Mouse (Mus musculus) G1E (cell line): ENCODE results near the gene Incenp. TPM values are rescaled to one million over a fixed set of nuclear protein-coding genes. Genes with fewer than 3 reads are reported as not detected.

ENCODE experiments used
- ATAC-seq: 2 replicates; pipeline ENCODE4 v1.8.0; 2016; ENCODE audit warnings: mild to moderate bottlenecking; ENCODE audit not compliant: insufficient number of reproducible peaks, poor library complexity, low FRiP score, severe bottlenecking; ENCODE audit errors: extremely low read depth
- DNase-seq: peaks from one replicate; pipeline ENCODE4 v3.0.0; 2012; ENCODE audit warnings: low spot score
- H3K27me3 ChIP-seq: 2 replicates; pipeline ENCODE4 v1.6.1; 2012; ENCODE audit warnings: mild to moderate bottlenecking, low read length, inconsistent platforms; ENCODE audit not compliant: insufficient read depth
- H3K36me3 ChIP-seq: replicated peaks from 2 replicates; pipeline ENCODE3; 2012; ENCODE audit warnings: mild to moderate bottlenecking, inconsistent platforms
- H3K4me1 ChIP-seq: 2 replicates; pipeline ENCODE4 v1.6.1; 2012; ENCODE audit warnings: low read depth, low read length, inconsistent platforms, mixed read lengths; ENCODE audit not compliant: insufficient read depth
- H3K4me3 ChIP-seq: 2 replicates; pipeline ENCODE4 v1.5.1; 2012; ENCODE audit warnings: low read depth, mild to moderate bottlenecking, inconsistent platforms, low read length, moderate library complexity, mixed read lengths
- H3K9me3 ChIP-seq: replicated peaks from 2 replicates; pipeline ENCODE4 v1.6.1; 2012; ENCODE audit warnings: inconsistent platforms
- CTCF ChIP-seq: IDR thresholded peaks from 2 replicates; pipeline ENCODE4 v1.5.1; 2012; ENCODE audit warnings: low read depth, low read length, inconsistent platforms, mixed read lengths
- GATA1 ChIP-seq: IDR thresholded peaks from 2 replicates; pipeline ENCODE4 v1.6.1; 2012; ENCODE audit warnings: borderline replicate concordance, low read length, inconsistent platforms, mixed read lengths
- GATA2 ChIP-seq: IDR thresholded peaks from 2 replicates; pipeline ENCODE4 v1.6.1; 2012; ENCODE audit warnings: low read depth, low read length, inconsistent platforms, borderline replicate concordance
- POLR2AphosphoS5 ChIP-seq: IDR thresholded peaks from 2 replicates; pipeline ENCODE4 v1.6.1; 2012; ENCODE audit warnings: low read depth, low read length, inconsistent platforms; ENCODE audit not compliant: insufficient replicate concordance
- TAL1 ChIP-seq: conservative IDR thresholded peaks from 2 replicates; pipeline ENCODE4 v1.6.1; 2012; ENCODE audit warnings: low read depth, low read length, inconsistent platforms, mixed read lengths
- polyA plus RNA-seq: library from polyadenylated mRNA; stranded (reverse); fragments of >175 nt; gene quantifications from 2 replicates; pipeline ENCODE4 v1.2.3, GENCODE M21; 2012
- total RNA-seq, 2 experiments: library from RNA; stranded (forward) in 1 of 2; stranded (reverse) in 1 of 2; fragments of 200-1000 nt in 1 of 2; fragments of >200 nt in 1 of 2; fragmentation: Nextera tagmentation in 1 of 2; gene quantifications; 2 replicates each; pipeline ENCODE4 v1.2.3; 2014 to 2017

The Incenp gene
- total and polyA plus RNA-seq, 3 experiments = 83.8 to 221 (median 160) TPM

DNA sequence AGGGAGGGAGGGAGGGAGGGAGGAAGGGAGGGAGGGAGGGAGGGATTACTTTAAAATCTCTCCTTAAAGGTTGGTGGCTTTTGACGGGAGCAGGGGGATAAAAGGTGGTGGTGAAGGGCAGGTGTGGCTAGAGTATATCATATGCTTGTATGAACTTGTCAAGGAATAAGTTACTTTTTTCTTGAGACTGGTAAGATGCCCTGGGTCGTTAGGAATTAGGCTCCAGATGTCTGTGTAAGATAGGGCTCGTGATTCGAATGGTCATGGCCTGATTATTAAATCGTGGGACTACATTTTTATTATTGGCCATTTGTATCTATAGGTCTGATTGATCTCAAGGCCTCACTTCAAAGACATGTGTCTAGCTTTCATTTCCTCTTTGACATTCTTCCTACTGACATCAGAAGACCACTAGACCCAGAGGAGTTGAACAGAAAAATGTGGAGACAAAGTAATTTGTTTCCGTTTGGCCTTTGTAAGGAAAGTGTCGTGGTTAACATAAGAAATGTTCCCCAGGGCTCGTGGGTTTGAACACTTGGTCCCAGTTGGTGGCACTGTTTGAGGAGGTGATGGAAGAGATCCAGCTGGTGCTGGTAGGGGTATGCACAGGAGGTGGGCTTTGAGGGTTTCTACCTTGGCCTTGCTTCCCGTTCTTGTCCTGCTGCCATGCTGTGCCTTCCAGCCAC lies 19.0 kb upstream of the Incenp start:
- ATAC-seq (peak; percentile 30; the same call in 1 of the 2 replicates), DNase-seq (no peak)
- Histone ChIP-seq H3K4me3 (peak overlapping the region; percentile 46; the same call in 1 of the 2 replicates), H3K36me3 (no peaks in the 10 kb centered on the region), H3K4me1 (peaks cover 88% of the 10 kb centered on the region), H3K27me3 (no peaks in the 10 kb centered on the region), H3K9me3 (no peaks in the 10 kb centered on the region)
- no peak for TF ChIP-seq POLR2AphosphoS5
- TF ChIP-seq TAL1 = peak; percentile 70

- Histone ChIP-seq H3K36me3 (no peaks in the 10 kb centered on the region), H3K4me1 (peaks cover 83% of the 10 kb centered on the region), H3K9me3 (no peaks in the 10 kb centered on the region), H3K4me3 (no peak overlapping the region; the same call in 1 of the 2 replicates), H3K27me3 (no peaks in the 10 kb centered on the region)
- peak; percentile 60 for DNase-seq
- ATAC-seq = peak; percentile 29; the same call in 1 of the 2 replicates
- TF ChIP-seq GATA1 (no peak), CTCF (no peak), TAL1 (no peak), GATA2 (no peak), POLR2AphosphoS5 (no peak)
Measured at GRCm38 (mm10) chr19:9917727-9918126, 18.4 kb upstream of the Incenp start.

DNA sequence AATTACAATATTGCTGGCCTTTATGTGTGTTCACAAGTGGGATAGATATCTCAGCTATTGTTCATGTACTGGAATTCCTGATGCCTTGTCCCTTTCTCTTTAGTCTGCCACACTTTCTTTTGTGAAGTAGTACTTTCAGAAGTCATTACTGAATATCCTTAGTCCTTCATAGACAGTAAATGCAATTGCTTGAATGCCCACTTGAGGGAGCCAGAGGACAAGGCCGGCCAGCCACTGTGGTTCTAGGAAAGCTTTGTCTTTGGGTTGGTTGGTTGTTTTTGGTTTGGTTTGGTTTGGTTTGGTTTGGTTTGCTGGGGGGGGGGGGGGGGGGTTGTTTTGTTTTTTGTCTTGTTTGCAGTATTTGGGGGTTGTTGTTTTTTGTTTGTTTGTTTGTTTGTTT lies 16.6 kb upstream of the Incenp start:
- DNase-seq = no peak
- no peak for ATAC-seq
- Histone ChIP-seq H3K9me3 (peaks cover 3% of the 10 kb centered on the region; the same call in 1 of the 2 replicates), H3K27me3 (no peaks in the 10 kb centered on the region), H3K36me3 (peaks cover 2% of the 10 kb centered on the region), H3K4me1 (peaks cover 75% of the 10 kb centered on the region), H3K4me3 (no peak overlapping the region)
- TF ChIP-seq GATA1 = no peak
- no peak for TF ChIP-seq GATA2
- peak; percentile 92 for TF ChIP-seq CTCF
- no peak for TF ChIP-seq TAL1

DNA sequence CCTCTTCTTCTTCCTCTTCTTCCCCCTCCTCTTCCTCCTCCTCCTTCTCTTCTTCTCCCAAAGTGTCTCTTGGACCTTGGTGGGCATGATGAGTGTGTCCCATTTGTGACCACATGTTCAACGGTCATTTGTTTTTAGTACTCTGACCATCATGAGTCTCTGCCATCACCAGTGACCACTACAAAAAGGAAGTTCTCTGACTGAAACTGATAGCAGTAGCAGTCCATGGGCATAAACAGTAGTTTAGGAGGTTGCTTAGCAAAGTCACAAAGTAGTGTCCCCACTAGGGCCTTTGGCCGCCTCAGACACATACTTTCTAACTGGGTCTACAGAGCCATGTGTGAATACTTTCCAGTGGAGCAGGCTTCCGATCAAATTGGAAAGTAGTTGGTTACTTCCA lies 15.0 kb upstream of the Incenp start:
- H3K27me3 ChIP-seq = no peaks in the 10 kb centered on the region
- no peak overlapping the region for H3K4me3 ChIP-seq
- peaks cover 3% of the 10 kb centered on the region; the same call in 1 of the 2 replicates for H3K9me3 ChIP-seq
- peaks cover 59% of the 10 kb centered on the region for H3K4me1 ChIP-seq
- no peak for DNase-seq
- TF ChIP-seq GATA2 (no peak), POLR2AphosphoS5 (no peak), TAL1 (no peak), GATA1 (no peak), CTCF (no peak)
- no peak for ATAC-seq
- H3K36me3 ChIP-seq = peaks cover 2% of the 10 kb centered on the region

GRCm38 (mm10) chr19:9913784-9914183 lies 14.4 kb upstream of the Incenp start:
- no peaks in the 10 kb centered on the region for H3K27me3 ChIP-seq
- peaks cover 2% of the 10 kb centered on the region for H3K36me3 ChIP-seq
- H3K9me3 ChIP-seq = peaks cover 3% of the 10 kb centered on the region; the same call in 1 of the 2 replicates
- no peak overlapping the region for H3K4me3 ChIP-seq
- TF ChIP-seq CTCF (no peak), POLR2AphosphoS5 (no peak), GATA2 (no peak), TAL1 (no peak), GATA1 (no peak)
- ATAC-seq (no peak), DNase-seq (no peak)
- H3K4me1 ChIP-seq = peaks cover 55% of the 10 kb centered on the region

DNA sequence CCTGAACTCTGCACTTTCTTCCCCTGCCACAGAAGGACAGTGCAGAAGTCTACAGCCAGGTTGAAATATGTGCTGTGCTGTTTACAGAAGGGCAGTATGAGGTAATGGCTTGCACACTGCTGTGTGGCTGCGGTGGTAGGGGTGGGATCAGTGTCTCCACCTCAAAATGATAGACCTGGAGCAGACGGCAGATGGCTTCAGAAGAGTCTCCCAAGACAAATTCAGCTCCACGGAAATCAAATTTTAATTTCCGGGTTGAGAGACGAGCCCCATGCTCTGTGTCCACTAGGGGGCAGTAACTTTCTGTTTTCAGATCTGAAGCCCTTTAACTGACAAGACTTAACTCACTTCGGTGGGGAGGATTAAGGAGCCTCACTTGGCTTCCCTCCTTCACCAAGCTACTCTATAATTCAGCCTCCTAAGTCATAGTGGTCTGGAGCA lies 12.0 kb upstream of the Incenp start:
- TF ChIP-seq CTCF = peak; percentile 31
- no peak for TF ChIP-seq GATA2
- ATAC-seq (no peak), DNase-seq (no peak)
- Histone ChIP-seq H3K9me3 (peaks cover 3% of the 10 kb centered on the region; the same call in 1 of the 2 replicates), H3K4me3 (no peak overlapping the region), H3K27me3 (no peaks in the 10 kb centered on the region), H3K4me1 (peaks cover 32% of the 10 kb centered on the region), H3K36me3 (peaks cover 2% of the 10 kb centered on the region)
